Mouse (Mus musculus) midbrain, postnatal 0 days (tissue): ENCODE measurements at regions not wholly inside any gene's neighbourhood (a gene's known extent, or its start where the extent isn't known, plus 50 kb on each side); places are given as distances from the start of the nearest gene placed in this dataset.

Experiments
- ATAC-seq: fragments of 200-750 bp; cut with Nextera tagmentation; 2 replicates; pipeline ENCODE4 v1.8.0; 2017; ENCODE audit warnings: moderate number of reproducible peaks, mild to moderate bottlenecking, moderate TSS enrichment, moderate library complexity; ENCODE audit not compliant: low FRiP score
- DNase-seq: peaks from one replicate; pipeline ENCODE4 v3.0.0-alpha.2; 2015; ENCODE audit warnings: low spot score
- H3K27ac ChIP-seq: fragments of 300-500 bp; sonication (generic); 2 replicates; pipeline ENCODE4 v1.5.1; 2014; ENCODE audit warnings: low read depth, mild to moderate bottlenecking, low read length, mixed read lengths
- H3K27me3 ChIP-seq: fragments of 300-500 bp; sonication (generic); 2 replicates; pipeline ENCODE4 v1.6.1; 2014; ENCODE audit warnings: low read length, control low read depth, mixed read lengths; ENCODE audit not compliant: insufficient read depth
- H3K36me3 ChIP-seq: fragments of 300-500 bp; sonication (generic); 2 replicates; pipeline ENCODE4 v1.6.1; 2014; ENCODE audit warnings: low read length, control low read depth, mixed read lengths; ENCODE audit not compliant: insufficient read depth
- H3K4me1 ChIP-seq: fragments of 300-500 bp; sonication (generic); 2 replicates; pipeline ENCODE4 v1.6.1; 2014; ENCODE audit warnings: mild to moderate bottlenecking, control low read depth, antibody characterized with exemption, low read length, mixed read lengths; ENCODE audit not compliant: insufficient read depth
- H3K4me2 ChIP-seq: fragments of 300-500 bp; sonication (generic); 2 replicates; pipeline ENCODE4 v1.6.1; 2014; ENCODE audit warnings: low read depth, mild to moderate bottlenecking, low read length, mixed read lengths; ENCODE audit not compliant: poor library complexity, severe bottlenecking
- H3K4me3 ChIP-seq: fragments of 300-500 bp; sonication (generic); 2 replicates; pipeline ENCODE4 v1.5.1; 2014; ENCODE audit warnings: low read depth, mild to moderate bottlenecking, low read length, moderate library complexity
- H3K9ac ChIP-seq: fragments of 300-500 bp; sonication (generic); replicated peaks from 2 replicates; pipeline ENCODE4 v1.6.1; 2014; ENCODE audit warnings: mild to moderate bottlenecking, low read length, moderate library complexity, mixed read lengths; ENCODE audit not compliant: poor library complexity, severe bottlenecking
- H3K9me3 ChIP-seq: fragments of 300-500 bp; sonication (generic); 2 replicates; pipeline ENCODE4 v1.6.1; 2016; ENCODE audit warnings: low read length, control low read depth
- CTCF ChIP-seq: IDR thresholded peaks from 2 replicates; pipeline ENCODE4 v1.5.1; 2016; ENCODE audit warnings: antibody characterized with exemption, mild to moderate bottlenecking
- WGBS: fragments of 180-500 bp; shearing (Covaris S2); extraction: QIAGEN DNeasy Blood & Tissue Kit; methylation state at CpG from one replicate; pipeline ENCODE4 v1.1.7; 2014; 5-methylcytosine and 5-hydroxymethylcytosine counted together

DNA sequence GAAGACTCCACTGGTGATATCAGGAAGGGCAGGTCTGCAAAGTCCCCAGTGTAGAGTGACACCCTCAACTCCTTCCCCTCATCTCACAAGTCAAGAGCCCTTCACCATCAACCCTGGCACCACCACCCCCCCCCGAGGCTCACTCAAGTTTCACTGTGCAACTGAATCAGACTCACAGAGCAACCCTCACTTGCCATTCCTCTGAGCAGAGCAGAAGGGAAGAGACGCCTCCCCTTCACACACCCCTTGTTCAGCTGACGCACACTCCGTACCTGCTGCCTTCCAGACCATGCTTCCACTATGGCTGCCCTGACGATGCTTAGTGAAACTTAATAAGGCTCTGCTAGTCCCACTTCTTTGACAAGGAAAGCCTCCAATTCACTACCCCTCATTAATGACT lies 174.4 kb upstream of the Irf2bp2 start:
- no peak for TF ChIP-seq CTCF
- H3K36me3 ChIP-seq, result no peaks in the 10 kb centered on the region
- no peaks in the 10 kb centered on the region for H3K27me3 ChIP-seq
- H3K9me3 ChIP-seq, result no peaks in the 10 kb centered on the region
- no peak overlapping the region for H3K4me2 ChIP-seq
- no peak overlapping the region for H3K27ac ChIP-seq
- DNase-seq, result no peak
- H3K4me1 ChIP-seq, result no peaks in the 10 kb centered on the region
- H3K4me3 ChIP-seq, result no peak overlapping the region
- H3K9ac ChIP-seq, result no peak overlapping the region
- 97% methylated on average over 5 of the region's 5 CpGs for WGBS
- ATAC-seq, result no peak

DNA sequence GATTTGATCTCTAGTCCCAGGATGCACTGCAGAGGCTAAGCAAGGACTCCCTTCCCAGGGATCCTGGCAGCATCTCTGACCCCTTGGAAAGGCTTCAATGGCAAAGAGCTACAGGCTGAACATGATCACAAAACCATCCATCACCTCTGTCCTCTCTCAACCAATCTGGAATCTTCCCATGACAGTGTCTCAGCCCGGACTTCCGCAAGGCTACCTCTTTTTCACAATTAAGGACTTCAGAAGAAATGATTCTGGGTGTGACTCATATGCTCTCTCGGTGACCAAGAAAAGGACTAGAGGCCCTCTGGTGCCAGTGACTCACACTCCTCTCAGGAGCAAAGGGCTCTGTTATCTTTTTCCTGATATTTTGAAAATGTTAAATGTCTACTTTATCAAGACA lies 173.6 kb upstream of the Irf2bp2 start:
- ATAC-seq (no peak), DNase-seq (no peak)
- H3K4me1 ChIP-seq, result no peaks in the 10 kb centered on the region
- no peaks in the 10 kb centered on the region for H3K27me3 ChIP-seq
- 96% methylated on average over 3 of the region's 3 CpGs for WGBS
- H3K36me3 ChIP-seq, result no peaks in the 10 kb centered on the region
- H3K9me3 ChIP-seq, result no peaks in the 10 kb centered on the region
- H3K9ac ChIP-seq, result no peak overlapping the region
- H3K27ac ChIP-seq, result no peak overlapping the region
- no peak overlapping the region for H3K4me2 ChIP-seq
- H3K4me3 ChIP-seq, result no peak overlapping the region
- TF ChIP-seq CTCF, result no peak

DNA sequence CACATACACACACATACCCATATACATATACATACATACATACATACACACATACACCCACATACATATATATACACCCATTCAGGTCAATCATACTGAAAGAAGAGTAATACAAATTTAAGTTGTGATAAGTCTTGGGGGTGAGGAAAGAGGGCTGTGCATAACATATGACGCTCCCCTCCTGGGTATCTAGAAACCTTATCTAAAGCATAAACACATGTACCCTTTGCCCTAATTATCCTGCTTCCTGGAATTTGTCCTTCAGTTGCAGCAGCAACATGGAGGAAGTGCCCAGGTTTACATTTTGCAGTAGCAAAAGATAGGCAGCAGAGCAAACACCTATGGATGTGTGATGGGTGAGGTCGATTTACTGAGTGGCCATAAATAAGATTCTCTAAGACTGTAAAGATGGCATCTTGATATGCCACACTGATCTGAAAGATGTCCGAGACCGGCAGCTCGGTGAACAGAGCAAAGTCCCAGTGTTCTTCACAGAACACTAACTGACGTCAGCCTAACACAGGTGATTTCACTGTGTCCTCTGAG lies 172.0 kb upstream of the Irf2bp2 start:
- no peak overlapping the region for H3K27ac ChIP-seq
- no peak overlapping the region for H3K9ac ChIP-seq
- WGBS, result 94% methylated on average over 6 of the region's 6 CpGs
- H3K4me1 ChIP-seq, result no peaks in the 10 kb centered on the region
- H3K4me3 ChIP-seq, result no peak overlapping the region
- no peaks in the 10 kb centered on the region for H3K36me3 ChIP-seq
- ATAC-seq, result no peak
- no peak overlapping the region for H3K4me2 ChIP-seq
- H3K27me3 ChIP-seq, result no peaks in the 10 kb centered on the region
- no peaks in the 10 kb centered on the region for H3K9me3 ChIP-seq
- DNase-seq, result no peak
- no peak for TF ChIP-seq CTCF

DNA sequence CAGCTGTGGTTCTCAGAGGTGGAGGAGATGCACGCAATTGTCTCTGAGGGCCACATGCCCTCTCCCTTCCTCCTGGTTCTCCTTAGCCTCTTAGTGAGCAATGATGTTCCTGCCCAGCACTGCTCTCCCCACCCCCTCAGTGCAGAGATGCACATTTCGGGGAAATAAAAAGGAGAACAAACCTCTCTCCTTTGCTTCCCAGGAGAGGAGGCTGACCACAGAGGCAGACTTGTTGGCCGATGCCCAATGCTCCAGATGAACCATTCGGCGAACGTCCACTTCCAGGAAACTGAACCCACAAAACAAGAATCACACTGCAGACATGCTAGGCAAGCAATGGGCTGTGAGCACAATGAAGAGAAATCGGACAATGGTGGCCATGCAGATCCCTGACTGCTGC lies 169.8 kb upstream of the Irf2bp2 start:
- Histone ChIP-seq H3K4me1 (no peaks in the 10 kb centered on the region), H3K9ac (no peak overlapping the region), H3K27ac (no peak overlapping the region), H3K36me3 (no peaks in the 10 kb centered on the region), H3K4me3 (no peak overlapping the region), H3K27me3 (no peaks in the 10 kb centered on the region), H3K9me3 (no peaks in the 10 kb centered on the region), H3K4me2 (no peak overlapping the region)
- 82% methylated on average over 7 of the region's 7 CpGs for WGBS
- ATAC-seq (no peak), DNase-seq (no peak)
- no peak for TF ChIP-seq CTCF

DNA sequence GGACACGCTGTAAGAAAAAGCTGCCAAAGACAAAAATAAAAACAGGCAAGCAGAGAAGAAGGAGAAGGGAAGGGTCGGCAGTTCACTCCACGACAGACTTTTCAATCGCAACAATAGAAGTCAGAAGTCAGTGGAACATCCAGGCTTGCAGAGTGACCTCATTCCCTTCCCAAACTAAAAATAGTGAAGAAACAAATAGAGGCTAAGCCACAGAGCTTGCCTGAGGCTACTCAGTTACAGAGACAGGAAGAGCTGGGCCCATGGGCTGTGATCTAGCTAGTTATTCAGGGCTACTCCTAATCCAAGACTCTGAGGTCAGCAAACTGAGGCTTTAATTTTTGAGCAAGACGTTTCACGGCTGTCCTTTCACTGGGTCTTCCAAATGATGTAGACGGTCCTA lies 165.9 kb upstream of the Irf2bp2 start:
- Histone ChIP-seq H3K9ac (no peak overlapping the region), H3K4me3 (no peak overlapping the region), H3K9me3 (no peaks in the 10 kb centered on the region), H3K27me3 (no peaks in the 10 kb centered on the region), H3K36me3 (no peaks in the 10 kb centered on the region), H3K4me1 (no peaks in the 10 kb centered on the region), H3K27ac (no peak overlapping the region), H3K4me2 (no peak overlapping the region)
- no peak for TF ChIP-seq CTCF
- ATAC-seq (no peak), DNase-seq (no peak)
- 76% methylated on average over 7 of the region's 7 CpGs for WGBS

DNA sequence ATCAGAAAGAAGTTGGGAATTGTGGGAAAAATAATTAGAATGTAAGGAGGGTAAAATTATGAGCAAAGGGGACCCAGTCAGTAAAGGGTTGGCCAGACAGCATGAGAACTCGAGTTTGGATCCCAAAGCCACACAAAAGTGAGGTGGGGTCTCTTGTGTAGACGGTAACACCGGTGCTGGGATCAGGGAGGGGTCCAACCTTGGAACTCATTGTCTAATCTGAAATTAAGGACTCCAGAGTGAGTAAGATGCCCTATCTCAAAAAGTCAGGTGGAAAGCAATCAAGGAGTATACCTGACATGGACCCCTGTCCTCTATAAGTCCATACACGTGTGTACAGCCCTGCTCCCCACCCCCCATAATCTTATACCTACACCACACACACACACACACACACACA lies 165.2 kb upstream of the Irf2bp2 start:
- TF ChIP-seq CTCF, result no peak
- H3K27me3 ChIP-seq, result no peaks in the 10 kb centered on the region
- H3K27ac ChIP-seq, result no peak overlapping the region
- WGBS, result 93% methylated on average over 4 of the region's 4 CpGs
- H3K36me3 ChIP-seq, result no peaks in the 10 kb centered on the region
- no peaks in the 10 kb centered on the region for H3K9me3 ChIP-seq
- DNase-seq, result no peak
- H3K4me1 ChIP-seq, result no peaks in the 10 kb centered on the region
- no peak overlapping the region for H3K9ac ChIP-seq
- no peak overlapping the region for H3K4me3 ChIP-seq
- ATAC-seq, result no peak
- no peak overlapping the region for H3K4me2 ChIP-seq
